ENCODE assay signal across 23 mouse cellular contexts in genomic region chr15:67467404-67468345, GRCm38 (mm10).
DNase-seq lines count a peak whose midpoint lies in the region; ATAC-seq lines count a peak whose summit lies in the region.
"Had no signal": no experiment of that assay in that cellular context is flagged by ENCODE, and none has a peak within 500 bp of the region (broad histone marks: within the 10 kb centered on the region; RNA-seq: fewer than 3 reads in every experiment).

No protein-coding gene starts in this region.

- H3K4me2 ChIP-seq in intestine, embryonic 15.5 days (replicated peaks): no peak overlapping the region
- H3K4me2 ChIP-seq: heart, embryonic 13.5 days; hindbrain, embryonic 12.5 days had no signal

- ATAC-seq in frontal cortex, adult (ENCODE audit: low TSS enrichment): peak; percentile 80
- ATAC-seq in intestine, embryonic 15.5 days: peak; percentile 59; the same call in 1 of the 2 replicates
- ATAC-seq: forebrain, embryonic 14.5 days; hindbrain, embryonic 16.5 days; inflammation-experienced regulatory T-cells, adult 6 months had no signal

- no peak overlapping the region for H3K9ac ChIP-seq in intestine, embryonic 15.5 days
- H3K9ac ChIP-seq: heart, embryonic 13.5 days; hindbrain, embryonic 12.5 days had no signal

- no peaks in the 10 kb centered on the region for H3K9me3 ChIP-seq in intestine, embryonic 15.5 days
- H3K9me3 ChIP-seq: embryonic facial prominence, embryonic 10.5 days; forebrain, embryonic 10.5 days; heart, embryonic 13.5 days; hindbrain, embryonic 12.5 days had no signal

- no peak overlapping the region for H3K4me3 ChIP-seq in intestine, embryonic 15.5 days (replicated peaks)
- H3K4me3 ChIP-seq: embryonic facial prominence, embryonic 10.5 days; erythroblast, embryonic 14.5 days; forebrain, embryonic 10.5 days; heart, embryonic 13.5 days; hindbrain, embryonic 12.5 days had no signal

- H3K27me3 ChIP-seq in intestine, embryonic 15.5 days (replicated peaks): no peaks in the 10 kb centered on the region
- H3K27me3 ChIP-seq: heart, embryonic 13.5 days; hindbrain, embryonic 12.5 days had no signal

- 45% methylated on average over 4 of the region's 4 CpGs for WGBS in intestine, embryonic 15.5 days

- H3K36me3 ChIP-seq in intestine, embryonic 15.5 days: no peaks in the 10 kb centered on the region
- H3K36me3 ChIP-seq: embryonic facial prominence, embryonic 10.5 days; forebrain, embryonic 10.5 days; heart, embryonic 13.5 days; hindbrain, embryonic 12.5 days had no signal

- no peak for DNase-seq in frontal cortex, postnatal 36 days (ENCODE audit: low spot score in 2 of 2)
- DNase-seq in Muller cell, postnatal 12 days (ENCODE audit: inconsistent ontology term): peak; percentile 51
- DNase-seq in skeletal muscle tissue, adult 2 months (ENCODE audit: low read depth, low spot score): peak; percentile 11
- no peak for DNase-seq in thymus, postnatal 0 days (ENCODE audit: low spot score)
- DNase-seq in layer of hippocampus, adult 9-10 months (ENCODE audit: low spot score): no peak
- DNase-seq: adrenal gland, adult 8-10 months; adrenal gland, postnatal 36 days; cerebellum, adult 11 months; cerebellum, adult 9-10 months; cerebellum, postnatal 36 days; gastrocnemius, postnatal 36 days; heart, adult 11 months; heart, postnatal 4 days had no signal

- H3K4me1 ChIP-seq in intestine, embryonic 15.5 days (replicated peaks): no peaks in the 10 kb centered on the region
- H3K4me1 ChIP-seq: embryonic facial prominence, embryonic 10.5 days; heart, embryonic 13.5 days; hindbrain, embryonic 12.5 days had no signal

- H3K27ac ChIP-seq in intestine, embryonic 15.5 days: no peak overlapping the region
- H3K27ac ChIP-seq: embryonic facial prominence, embryonic 10.5 days; forebrain, embryonic 10.5 days; heart, embryonic 13.5 days; hindbrain, embryonic 12.5 days had no signal

Comparison
In these comparisons a context has a peak if more than half of its experiments do, and no peak if none do; other contexts are left out.
1. DNase-seq: peak in Muller cell, postnatal 12 days (single experiment) and skeletal muscle tissue, adult 2 months (single experiment); none in frontal cortex, postnatal 36 days (0 of 2), thymus, postnatal 0 days (single experiment) and layer of hippocampus, adult 9-10 months (single experiment).